Mouse (Mus musculus) forebrain, embryonic 12.5 days (tissue): ENCODE measurements around the gene Tdg. TPM values are rescaled to one million over a fixed set of nuclear protein-coding genes. Genes with fewer than 3 reads are reported as not detected.
"Not testable (repeated sequence)": the region's sequence is repeated elsewhere in the genome, so short reads cannot be mapped to it uniquely, and the experiment has no call there.

Experiments
- ATAC-seq: fragments of 200-750 bp; cut with Nextera tagmentation; 2 replicates; pipeline ENCODE4 v1.8.0; 2017; ENCODE audit warnings: moderate TSS enrichment; ENCODE audit not compliant: low FRiP score
- H3K27ac ChIP-seq: fragments of 300-500 bp; sonication (generic); 2 replicates; pipeline ENCODE4 v1.5.1; 2016; ENCODE audit warnings: mild to moderate bottlenecking
- H3K27me3 ChIP-seq: fragments of 300-500 bp; sonication (generic); 2 replicates; pipeline ENCODE4 v1.6.1; 2016; ENCODE audit warnings: mild to moderate bottlenecking
- H3K36me3 ChIP-seq: fragments of 300-500 bp; sonication (generic); replicated peaks from 2 replicates; pipeline ENCODE4 v1.6.1; 2016; ENCODE audit warnings: mild to moderate bottlenecking
- H3K4me1 ChIP-seq: fragments of 300-500 bp; sonication (generic); 2 replicates; pipeline ENCODE4 v1.6.1; 2016
- H3K4me2 ChIP-seq: fragments of 300-500 bp; sonication (generic); 2 replicates; pipeline ENCODE4 v1.6.1; 2016; ENCODE audit warnings: mild to moderate bottlenecking, moderate library complexity
- H3K4me3 ChIP-seq: fragments of 300-500 bp; sonication (generic); replicated peaks from 2 replicates; pipeline ENCODE4 v1.5.1; 2016; ENCODE audit warnings: mild to moderate bottlenecking
- H3K9ac ChIP-seq: fragments of 300-500 bp; sonication (generic); 2 replicates; pipeline ENCODE4 v1.6.1; 2016; ENCODE audit warnings: mild to moderate bottlenecking
- H3K9me3 ChIP-seq: fragments of 300-500 bp; sonication (generic); 2 replicates; pipeline ENCODE4 v1.6.1; 2016
- WGBS: fragments of 180-500 bp; shearing (Covaris S2); methylation state at CpG from one replicate; pipeline ENCODE4 v1.1.7; 2016; 5-methylcytosine and 5-hydroxymethylcytosine counted together
- polyA plus RNA-seq: library from polyadenylated mRNA; unstranded; fragments of >200 nt; fragmentation: Nextera tagmentation; extraction: Ambion mirVana; gene quantifications from 2 replicates; pipeline ENCODE4 v1.2.1, GENCODE M21; 2016

The Tdg gene
- 295 and 311 TPM in 2 replicates for polyA plus RNA-seq

GRCm38 (mm10) chr10:82629586-82630255 is at the start of gene Tdg:
TSS of gene Tdg (plus strand) at chr10:82629828.
- WGBS: under 1% methylated on average over 69 of the region's 78 CpGs
- Histone ChIP-seq H3K4me2 (peak within 1 kb of the TSS; percentile 83), H3K4me1 (peaks cover 19% of the 10 kb centered on the region), H3K9ac (peak within 1 kb of the TSS; percentile 89), H3K27ac (peak within 1 kb of the TSS; percentile 93), H3K36me3 (peaks cover 26% of the 10 kb centered on the region), H3K4me3 (peak within 1 kb of the TSS; percentile 78)
- ATAC-seq: peak; percentile 98
- H3K9me3 ChIP-seq, H3K27me3 ChIP-seq: not testable (repeated sequence)

- H3K36me3 ChIP-seq, ATAC-seq: not testable (repeated sequence)
- 85% methylated on average over 9 of the region's 9 CpGs for WGBS
These were observed 40.0 kb upstream of the Tdg start for GRCm38 (mm10) chr10:82589673-82590072.

DNA sequence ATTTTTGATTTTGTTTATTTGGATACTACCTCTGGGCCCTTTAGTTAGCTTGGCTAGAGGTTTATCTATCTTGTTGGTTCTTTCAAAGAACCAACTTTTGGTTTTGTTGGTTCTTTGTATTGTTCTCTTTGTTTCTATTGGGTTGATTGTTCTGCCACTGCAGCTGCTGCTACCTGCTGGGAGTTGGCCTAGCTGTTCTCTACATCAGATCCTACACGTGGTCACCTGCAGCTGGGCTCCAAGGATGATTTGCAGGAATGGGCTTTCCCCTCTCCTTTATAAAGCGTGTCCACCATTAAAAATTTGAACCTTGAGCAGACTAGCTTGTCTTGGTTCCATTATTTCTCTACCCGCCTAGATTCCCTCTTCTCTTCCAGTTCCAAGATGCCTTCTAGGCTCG is 35.2 kb upstream of the Tdg start:
- not testable (repeated sequence) for H3K27ac ChIP-seq, H3K36me3 ChIP-seq, H3K4me1 ChIP-seq, H3K9ac ChIP-seq, ATAC-seq, H3K27me3 ChIP-seq, H3K4me3 ChIP-seq, H3K4me2 ChIP-seq, H3K9me3 ChIP-seq
- WGBS: 63% methylated on average over 4 of the region's 4 CpGs

More at GRCm38 (mm10) chr10:82589673-82590072, 40.0 kb upstream of the Tdg start:
- not testable (repeated sequence) for H3K4me3 ChIP-seq, H3K9ac ChIP-seq, H3K27me3 ChIP-seq, H3K4me2 ChIP-seq, H3K4me1 ChIP-seq, H3K9me3 ChIP-seq, H3K27ac ChIP-seq

DNA sequence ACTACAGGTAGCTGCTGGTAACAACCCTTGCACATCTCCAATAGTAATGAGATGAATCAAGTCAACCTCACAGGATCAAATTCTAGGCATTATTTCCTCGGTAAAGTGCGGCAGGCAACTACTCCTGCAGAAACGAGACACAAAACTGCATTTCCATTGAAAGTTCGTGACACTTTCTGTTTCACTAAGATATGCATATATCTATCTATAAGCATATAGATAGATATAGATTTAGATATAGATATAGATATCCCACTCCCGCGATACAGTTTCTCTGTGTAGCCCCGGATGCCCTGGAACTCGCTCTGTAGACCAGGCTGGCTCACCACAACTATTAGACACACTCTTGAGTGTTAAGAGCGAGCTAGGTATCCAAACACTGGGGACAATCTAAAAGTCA is 7.4 kb upstream of the Tdg start:
- ATAC-seq: no peak
- H3K4me2 ChIP-seq: peak overlapping the region; percentile 59
- no peaks in the 10 kb centered on the region for H3K27me3 ChIP-seq
- H3K4me3 ChIP-seq: peak overlapping the region; percentile 72
- H3K9me3 ChIP-seq: no peaks in the 10 kb centered on the region
- H3K36me3 ChIP-seq: 0 out of 2 replicates have a peak, but pooled peaks cover 5% of the 10 kb centered on the region
- WGBS: 36% methylated on average over 9 of the region's 9 CpGs
- peaks cover 6% of the 10 kb centered on the region for H3K4me1 ChIP-seq
- H3K9ac ChIP-seq: peak overlapping the region; percentile 75
- H3K27ac ChIP-seq: no peak overlapping the region

DNA sequence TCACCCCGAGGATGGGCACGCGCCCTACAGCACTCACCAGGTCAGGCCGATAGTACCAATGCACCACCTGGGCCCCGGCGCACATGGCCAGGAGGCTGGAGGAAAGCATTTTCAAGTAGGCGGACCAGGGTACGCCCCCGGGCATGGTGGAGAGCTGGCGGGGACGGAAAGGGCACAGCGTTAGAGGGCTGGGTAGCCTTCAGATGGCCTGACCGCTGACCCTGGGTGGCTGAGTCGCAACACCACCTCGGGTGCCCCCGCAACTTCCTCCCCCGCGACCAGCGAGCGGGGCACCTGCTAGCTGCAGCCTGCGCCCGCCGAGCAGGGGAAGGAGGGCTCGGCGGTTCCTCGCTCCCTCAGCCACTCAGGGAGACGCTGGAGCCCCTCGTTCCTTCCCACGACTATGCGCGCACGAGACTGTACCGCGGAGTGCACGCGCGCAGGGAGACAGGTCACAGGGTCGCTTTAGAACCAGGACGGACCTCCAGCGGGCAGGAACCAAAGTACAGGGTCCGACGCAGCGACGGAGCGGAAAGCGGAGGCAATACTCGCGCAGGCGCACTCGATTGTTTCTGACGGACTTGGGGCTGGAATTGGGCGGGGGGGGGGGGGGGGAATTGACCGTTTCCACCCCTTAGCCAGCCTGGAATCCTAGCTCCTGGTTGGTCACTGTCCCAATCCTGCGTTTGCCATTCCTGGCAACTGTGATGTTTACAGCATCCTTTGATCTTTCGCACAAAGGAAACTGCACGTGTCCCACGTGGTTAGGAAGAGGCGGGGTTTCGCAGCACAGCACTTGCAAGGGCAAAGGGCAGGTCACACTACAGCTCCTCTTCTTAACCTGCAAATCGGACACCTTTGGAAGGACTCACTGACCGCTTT is 6.7 kb upstream of the Tdg start, which contains the start of gene 1190007I07Rik:
Gene 1190007I07Rik, minus strand, starts transcription at position 558 of the 882 bp plus-strand sequence.
- peaks cover 6% of the 10 kb centered on the region for H3K4me1 ChIP-seq
- under 1% methylated on average over 56 of the region's 61 CpGs for WGBS
- peak; percentile 90 for ATAC-seq

GRCm38 (mm10) chr10:82623553-82623932 is 6.1 kb upstream of the Tdg start:
- peak overlapping the region; percentile 72 for H3K4me3 ChIP-seq
- peak overlapping the region; percentile 59 for H3K4me2 ChIP-seq
- peak; percentile 45 for ATAC-seq
- WGBS: 5% methylated on average over 2 of the region's 2 CpGs
- peak overlapping the region; percentile 84 for H3K27ac ChIP-seq
- H3K27me3 ChIP-seq, H3K36me3 ChIP-seq, H3K4me1 ChIP-seq, H3K9me3 ChIP-seq: not testable (repeated sequence)
- peak overlapping the region; percentile 75 for H3K9ac ChIP-seq

More for the DNA sequence above, 6.7 kb upstream of the Tdg start, which contains the start of gene 1190007I07Rik:
- Histone ChIP-seq H3K4me2 (peak within 1 kb of the TSS; percentile 59), H3K9me3 (no peaks in the 10 kb centered on the region), H3K27ac (peak within 1 kb of the TSS; percentile 84), H3K27me3 (no peaks in the 10 kb centered on the region), H3K36me3 (0 out of 2 replicates have a peak, but pooled peaks cover 5% of the 10 kb centered on the region), H3K9ac (peak within 1 kb of the TSS; percentile 75), H3K4me3 (peak within 1 kb of the TSS; percentile 72)

DNA sequence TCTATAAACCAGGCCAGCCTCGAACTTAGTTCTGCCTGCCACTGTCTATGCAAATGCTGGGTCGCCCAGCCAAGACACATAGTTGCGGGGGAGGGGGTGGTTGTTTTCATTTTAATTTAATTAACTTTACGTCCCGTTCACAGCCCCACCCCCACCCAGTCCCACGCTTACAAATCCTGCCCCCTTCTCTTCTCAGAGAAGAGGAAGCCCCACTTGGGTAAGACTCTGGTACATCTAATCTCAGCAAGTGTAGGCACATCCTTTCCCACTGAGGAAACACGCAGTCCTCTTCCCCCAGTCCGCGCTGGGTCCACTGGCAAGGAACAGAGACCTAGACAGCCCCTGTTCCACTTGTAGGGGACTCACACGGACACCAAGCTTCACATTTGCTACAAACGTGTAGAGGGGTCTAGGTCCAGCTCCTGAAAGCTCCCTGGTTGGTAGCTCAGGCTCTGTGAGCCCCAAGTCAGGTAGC is 480 bp upstream of the Tdg start:
- H3K4me1 ChIP-seq: peaks cover 19% of the 10 kb centered on the region
- H3K9ac ChIP-seq: peak overlapping the region; percentile 89
- peaks cover 22% of the 10 kb centered on the region for H3K36me3 ChIP-seq
- H3K27me3 ChIP-seq: no peaks in the 10 kb centered on the region
- ATAC-seq: peak; percentile 61; the same call in 1 of the 2 replicates
- H3K9me3 ChIP-seq: no peaks in the 10 kb centered on the region
- H3K4me2 ChIP-seq: peak overlapping the region; percentile 83
- WGBS: 7% methylated on average over 11 of the region's 11 CpGs
- peak overlapping the region; percentile 78 for H3K4me3 ChIP-seq
- peak overlapping the region; percentile 93 for H3K27ac ChIP-seq

- ATAC-seq: no peak
- H3K9ac ChIP-seq: peak overlapping the region; percentile 89
- no peaks in the 10 kb centered on the region for H3K27me3 ChIP-seq
- no peak overlapping the region for H3K27ac ChIP-seq
- peak overlapping the region; percentile 75 for H3K4me2 ChIP-seq
- H3K4me3 ChIP-seq: peak overlapping the region; percentile 78
- H3K36me3 ChIP-seq: peaks cover 30% of the 10 kb centered on the region
- 25% methylated on average over 7 of the region's 7 CpGs for WGBS
- H3K4me1 ChIP-seq: peaks cover 19% of the 10 kb centered on the region
- H3K9me3 ChIP-seq: no peaks in the 10 kb centered on the region
These were observed 869 bp downstream of the Tdg start for GRCm38 (mm10) chr10:82630497-82630896.

- H3K4me3 ChIP-seq: peak overlapping the region; percentile 78
- no peaks in the 10 kb centered on the region for H3K9me3 ChIP-seq
- H3K27me3 ChIP-seq: no peaks in the 10 kb centered on the region
- H3K4me2 ChIP-seq: peak overlapping the region; percentile 75
- no peak for ATAC-seq
- H3K36me3 ChIP-seq: peaks cover 32% of the 10 kb centered on the region
- 0 out of 2 replicates have a peak overlapping the region, but pooled peaks have one; percentile 89 for H3K9ac ChIP-seq
- peaks cover 19% of the 10 kb centered on the region for H3K4me1 ChIP-seq
- H3K27ac ChIP-seq: no peak overlapping the region
- WGBS: 80% methylated on average over 7 of the region's 7 CpGs
These were observed 1.5 kb downstream of the Tdg start for GRCm38 (mm10) chr10:82631133-82631532.

GRCm38 (mm10) chr10:82632496-82633280 is 3.1 kb downstream of the Tdg start:
- H3K4me2 ChIP-seq: no peak overlapping the region
- no peak overlapping the region for H3K4me3 ChIP-seq
- WGBS: 99% methylated on average over 12 of the region's 12 CpGs
- no peak overlapping the region for H3K9ac ChIP-seq
- H3K27me3 ChIP-seq: no peaks in the 10 kb centered on the region
- peaks cover 44% of the 10 kb centered on the region for H3K36me3 ChIP-seq
- ATAC-seq: no peak
- peaks cover 19% of the 10 kb centered on the region for H3K4me1 ChIP-seq
- H3K27ac ChIP-seq: no peak overlapping the region
- H3K9me3 ChIP-seq: no peaks in the 10 kb centered on the region

GRCm38 (mm10) chr10:82634348-82634747 is 4.7 kb downstream of the Tdg start:
- H3K4me2 ChIP-seq: no peak overlapping the region
- no peaks in the 10 kb centered on the region for H3K9me3 ChIP-seq
- no peak overlapping the region for H3K9ac ChIP-seq
- WGBS: 98% methylated on average over 7 of the region's 7 CpGs
- no peak overlapping the region for H3K27ac ChIP-seq
- H3K27me3 ChIP-seq: no peaks in the 10 kb centered on the region
- H3K36me3 ChIP-seq: peaks cover 58% of the 10 kb centered on the region
- no peak overlapping the region for H3K4me3 ChIP-seq
- H3K4me1 ChIP-seq: peaks cover 15% of the 10 kb centered on the region
- ATAC-seq: no peak
